Mouse (Mus musculus) liver, embryonic 12.5 days (tissue): Measurements from ENCODE around the gene Il1rapl2. TPM values are rescaled to one million over a fixed set of nuclear protein-coding genes. Genes with fewer than 3 reads are reported as not detected.
"Not testable (repeated sequence)": the region's sequence is repeated elsewhere in the genome, so short reads cannot be mapped to it uniquely, and the experiment has no call there.

ENCODE experiments used
- ATAC-seq: fragments of 200-750 bp; cut with Nextera tagmentation; 2 replicates; pipeline ENCODE4 v1.8.0; 2017; ENCODE audit warnings: moderate number of reproducible peaks, mild to moderate bottlenecking, moderate library complexity
- H3K27ac ChIP-seq: fragments of 300-500 bp; sonication (generic); 2 replicates; pipeline ENCODE4 v1.5.1; 2016; ENCODE audit warnings: mild to moderate bottlenecking
- H3K27me3 ChIP-seq: fragments of 300-500 bp; sonication (generic); replicated peaks from 2 replicates; pipeline ENCODE4 v1.6.1; 2016; ENCODE audit warnings: mild to moderate bottlenecking, moderate library complexity
- H3K36me3 ChIP-seq: fragments of 300-500 bp; sonication (generic); 2 replicates; pipeline ENCODE4 v1.6.1; 2016; ENCODE audit warnings: mild to moderate bottlenecking, moderate library complexity
- H3K4me1 ChIP-seq: fragments of 300-500 bp; sonication (generic); 2 replicates; pipeline ENCODE4 v1.6.1; 2016
- H3K4me2 ChIP-seq: fragments of 300-500 bp; sonication (generic); 2 replicates; pipeline ENCODE4 v1.6.1; 2016; ENCODE audit warnings: mild to moderate bottlenecking, moderate library complexity
- H3K4me3 ChIP-seq: fragments of 300-500 bp; sonication (generic); 2 replicates; pipeline ENCODE4 v1.5.1; 2016; ENCODE audit warnings: mild to moderate bottlenecking, moderate library complexity
- H3K9ac ChIP-seq: fragments of 300-500 bp; sonication (generic); 2 replicates; pipeline ENCODE4 v1.6.1; 2016; ENCODE audit warnings: mild to moderate bottlenecking, moderate library complexity
- H3K9me3 ChIP-seq: fragments of 300-500 bp; sonication (generic); replicated peaks from 2 replicates; pipeline ENCODE4 v1.6.1; 2016; ENCODE audit warnings: mild to moderate bottlenecking, moderate library complexity
- WGBS: fragments of 180-500 bp; shearing (Covaris S2); methylation state at CpG from one replicate; pipeline ENCODE4 v1.1.7; 2016; ENCODE audit not compliant: insufficient replicate concordance; 5-methylcytosine and 5-hydroxymethylcytosine counted together
- polyA plus RNA-seq: library from polyadenylated mRNA; unstranded; fragments of >200 nt; fragmentation: Nextera tagmentation; extraction: Ambion mirVana; gene quantifications from 2 replicates; pipeline ENCODE4 v1.2.1, GENCODE M21; 2016

Il1rapl2 gene
- polyA plus RNA-seq, 1 experiment from 2014 or later = not detected

GRCm38 (mm10) chrX:138348736-138349135 is 778.3 kb downstream of the Il1rapl2 start:
- not testable (repeated sequence) for H3K9ac ChIP-seq, H3K4me1 ChIP-seq
- 35% methylated on average over 1 of the region's 1 CpGs for WGBS

DNA sequence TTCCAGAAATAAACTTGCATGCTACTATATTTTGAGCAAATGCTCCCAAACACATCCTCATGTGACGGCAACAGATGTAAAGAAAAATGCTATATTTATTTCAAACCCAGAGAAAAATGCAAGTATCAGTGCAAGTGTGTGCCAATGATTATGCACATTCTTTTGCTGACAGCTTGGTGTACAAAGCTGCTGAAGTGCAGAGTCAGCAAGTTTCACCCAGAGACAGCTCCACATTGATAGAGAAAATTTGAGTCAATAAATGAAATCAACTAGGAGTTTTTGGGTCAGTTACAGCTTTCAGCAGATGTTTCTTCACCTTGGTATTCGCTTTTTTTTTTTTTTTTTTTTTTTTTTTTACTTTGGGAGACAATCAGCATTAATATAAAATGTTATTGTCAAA is 863.4 kb downstream of the Il1rapl2 start:
- Histone ChIP-seq H3K27ac (no peak overlapping the region), H3K36me3 (no peaks in the 10 kb centered on the region), H3K4me1 (no peaks in the 10 kb centered on the region), H3K9me3 (no peaks in the 10 kb centered on the region), H3K4me2 (no peak overlapping the region), H3K4me3 (no peak overlapping the region), H3K27me3 (no peaks in the 10 kb centered on the region), H3K9ac (no peak overlapping the region)
- WGBS = 56% methylated on average over 2 of the region's 2 CpGs
- ATAC-seq = no peak

More at GRCm38 (mm10) chrX:138348736-138349135, 778.3 kb downstream of the Il1rapl2 start:
- not testable (repeated sequence) for H3K4me2 ChIP-seq, H3K27ac ChIP-seq, H3K27me3 ChIP-seq, H3K4me3 ChIP-seq, ATAC-seq, H3K9me3 ChIP-seq, H3K36me3 ChIP-seq

- Histone ChIP-seq H3K9me3 (no peaks in the 10 kb centered on the region), H3K27ac (no peak overlapping the region), H3K4me3 (no peak overlapping the region), H3K9ac (no peak overlapping the region), H3K4me1 (no peaks in the 10 kb centered on the region), H3K27me3 (no peaks in the 10 kb centered on the region), H3K36me3 (no peaks in the 10 kb centered on the region), H3K4me2 (no peak overlapping the region)
- WGBS = 39% methylated on average over 3 of the region's 3 CpGs
- ATAC-seq = peak; percentile 65
These were observed 867.5 kb downstream of the Il1rapl2 start for GRCm38 (mm10) chrX:138437939-138438338.

DNA sequence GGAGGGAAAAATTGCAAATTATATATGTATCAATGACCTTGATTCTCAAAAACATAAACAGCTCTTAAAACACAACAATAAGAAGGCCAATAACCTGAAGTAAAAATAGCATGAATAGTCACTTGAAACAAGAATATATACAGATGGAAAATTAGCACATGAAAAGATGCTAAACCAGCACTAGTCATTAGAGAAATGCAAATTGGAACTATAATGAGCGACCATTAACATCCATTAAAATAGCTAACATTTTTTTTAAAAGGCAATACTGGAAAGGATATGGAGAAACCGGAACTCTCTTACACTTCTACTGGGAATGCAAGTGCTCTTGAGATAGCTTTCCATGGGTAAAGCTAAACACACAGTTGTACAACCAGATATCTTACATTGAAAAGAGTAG is 879.4 kb downstream of the Il1rapl2 start:
- Histone ChIP-seq H3K4me1 (no peaks in the 10 kb centered on the region), H3K4me3 (no peak overlapping the region), H3K27ac (no peak overlapping the region), H3K9me3 (no peaks in the 10 kb centered on the region), H3K27me3 (no peaks in the 10 kb centered on the region), H3K9ac (no peak overlapping the region), H3K36me3 (no peaks in the 10 kb centered on the region), H3K4me2 (no peak overlapping the region)
- WGBS = 69% methylated on average over 2 of the region's 2 CpGs
- no peak for ATAC-seq

GRCm38 (mm10) chrX:138478488-138478887 is 908.1 kb downstream of the Il1rapl2 start:
- Histone ChIP-seq H3K9me3 (no peaks in the 10 kb centered on the region), H3K27ac (no peak overlapping the region), H3K36me3 (no peaks in the 10 kb centered on the region), H3K4me1 (no peaks in the 10 kb centered on the region), H3K9ac (no peak overlapping the region), H3K4me2 (no peak overlapping the region), H3K4me3 (no peak overlapping the region), H3K27me3 (no peaks in the 10 kb centered on the region)
- WGBS = 51% methylated on average over 3 of the region's 3 CpGs
- no peak for ATAC-seq

- Histone ChIP-seq H3K4me2 (no peak overlapping the region), H3K4me1 (no peaks in the 10 kb centered on the region), H3K9me3 (no peaks in the 10 kb centered on the region), H3K4me3 (no peak overlapping the region), H3K36me3 (no peaks in the 10 kb centered on the region), H3K27me3 (no peaks in the 10 kb centered on the region), H3K27ac (no peak overlapping the region), H3K9ac (no peak overlapping the region)
- ATAC-seq = no peak
- 50% methylated on average over 1 of the region's 1 CpGs for WGBS
These were observed 930.1 kb downstream of the Il1rapl2 start for GRCm38 (mm10) chrX:138500510-138500909.

DNA sequence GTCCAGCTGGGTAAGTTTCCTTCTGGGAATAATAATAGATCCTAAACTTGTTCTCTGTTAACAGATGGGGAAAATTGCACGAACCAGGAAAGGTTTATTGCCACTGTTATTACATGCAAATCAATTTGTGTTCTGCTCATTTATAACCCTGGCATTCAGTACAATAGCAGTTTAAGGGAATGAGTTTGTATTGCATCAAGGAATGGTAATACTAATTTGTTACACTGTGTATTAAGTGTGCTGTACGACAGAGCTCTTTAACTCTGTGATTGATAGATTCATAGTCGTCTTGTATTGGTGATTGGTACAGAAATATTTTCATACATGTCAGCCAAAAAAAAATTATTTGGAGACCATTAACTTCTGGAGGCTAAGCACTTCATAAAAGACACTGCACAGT is 934.6 kb downstream of the Il1rapl2 start:
- Histone ChIP-seq H3K27ac (no peak overlapping the region), H3K9ac (no peak overlapping the region), H3K4me3 (no peak overlapping the region), H3K4me1 (no peaks in the 10 kb centered on the region), H3K4me2 (no peak overlapping the region), H3K9me3 (no peaks in the 10 kb centered on the region), H3K36me3 (no peaks in the 10 kb centered on the region), H3K27me3 (no peaks in the 10 kb centered on the region)
- no peak for ATAC-seq
- 66% methylated on average over 3 of the region's 3 CpGs for WGBS

- no peak overlapping the region for H3K4me3 ChIP-seq
- no peak overlapping the region for H3K27ac ChIP-seq
- no peak overlapping the region for H3K4me2 ChIP-seq
- H3K27me3 ChIP-seq = no peaks in the 10 kb centered on the region
- WGBS = 27% methylated on average over 3 of the region's 3 CpGs
- no peaks in the 10 kb centered on the region for H3K9me3 ChIP-seq
- H3K9ac ChIP-seq = no peak overlapping the region
- ATAC-seq = no peak
- no peaks in the 10 kb centered on the region for H3K36me3 ChIP-seq
- H3K4me1 ChIP-seq = no peaks in the 10 kb centered on the region
These were observed 1049.7 kb downstream of the Il1rapl2 start for GRCm38 (mm10) chrX:138620106-138620505.

- no peak for ATAC-seq
- no peaks in the 10 kb centered on the region for H3K9me3 ChIP-seq
- no peak overlapping the region for H3K4me2 ChIP-seq
- H3K27ac ChIP-seq = no peak overlapping the region
- no peak overlapping the region for H3K4me3 ChIP-seq
- no peaks in the 10 kb centered on the region for H3K4me1 ChIP-seq
- no peaks in the 10 kb centered on the region for H3K36me3 ChIP-seq
- no peak overlapping the region for H3K9ac ChIP-seq
- H3K27me3 ChIP-seq = no peaks in the 10 kb centered on the region
These were observed 1054.9 kb downstream of the Il1rapl2 start for GRCm38 (mm10) chrX:138625311-138625710.

GRCm38 (mm10) chrX:138722372-138722771 is 1152.0 kb downstream of the Il1rapl2 start:
- no peaks in the 10 kb centered on the region for H3K36me3 ChIP-seq
- no peak overlapping the region for H3K27ac ChIP-seq
- no peaks in the 10 kb centered on the region for H3K27me3 ChIP-seq
- H3K9ac ChIP-seq = no peak overlapping the region
- H3K9me3 ChIP-seq = no peaks in the 10 kb centered on the region
- WGBS = 36% methylated on average over 1 of the region's 1 CpGs
- H3K4me2 ChIP-seq = no peak overlapping the region
- no peak overlapping the region for H3K4me3 ChIP-seq
- no peak for ATAC-seq
- no peaks in the 10 kb centered on the region for H3K4me1 ChIP-seq

DNA sequence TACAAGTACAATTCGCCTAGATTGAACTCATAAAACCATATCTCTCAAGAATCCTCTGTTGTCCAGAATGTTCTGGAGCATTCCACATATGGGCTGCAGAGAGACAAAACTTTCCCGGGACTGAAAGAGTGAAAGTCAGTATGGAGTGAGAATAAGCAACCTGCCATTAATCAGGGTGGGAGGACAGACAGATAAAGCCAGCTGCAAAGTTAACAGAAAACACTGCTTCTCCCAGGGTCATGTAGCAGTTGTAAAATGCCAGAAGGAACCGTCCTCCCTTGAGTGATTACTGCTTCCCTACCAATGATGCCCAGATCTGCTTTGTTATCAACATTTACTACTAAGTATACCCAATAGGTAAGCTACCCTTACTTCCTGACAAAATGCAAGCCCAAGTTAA is 1230.5 kb downstream of the Il1rapl2 start:
- H3K9ac ChIP-seq = no peak overlapping the region
- no peaks in the 10 kb centered on the region for H3K36me3 ChIP-seq
- H3K9me3 ChIP-seq = no peaks in the 10 kb centered on the region
- no peaks in the 10 kb centered on the region for H3K4me1 ChIP-seq
- ATAC-seq = no peak
- H3K4me2 ChIP-seq = no peak overlapping the region
- H3K4me3 ChIP-seq = no peak overlapping the region
- no peak overlapping the region for H3K27ac ChIP-seq
- 37% methylated on average over 3 of the region's 3 CpGs for WGBS
- H3K27me3 ChIP-seq = no peaks in the 10 kb centered on the region

- H3K9ac ChIP-seq = no peak overlapping the region
- H3K36me3 ChIP-seq = no peaks in the 10 kb centered on the region
- no peaks in the 10 kb centered on the region for H3K9me3 ChIP-seq
- H3K4me3 ChIP-seq = no peak overlapping the region
- no peak overlapping the region for H3K27ac ChIP-seq
- H3K27me3 ChIP-seq = no peaks in the 10 kb centered on the region
- ATAC-seq = no peak
- no peaks in the 10 kb centered on the region for H3K4me1 ChIP-seq
- H3K4me2 ChIP-seq = no peak overlapping the region
These were observed 1261.5 kb downstream of the Il1rapl2 start for GRCm38 (mm10) chrX:138831876-138832275.

DNA sequence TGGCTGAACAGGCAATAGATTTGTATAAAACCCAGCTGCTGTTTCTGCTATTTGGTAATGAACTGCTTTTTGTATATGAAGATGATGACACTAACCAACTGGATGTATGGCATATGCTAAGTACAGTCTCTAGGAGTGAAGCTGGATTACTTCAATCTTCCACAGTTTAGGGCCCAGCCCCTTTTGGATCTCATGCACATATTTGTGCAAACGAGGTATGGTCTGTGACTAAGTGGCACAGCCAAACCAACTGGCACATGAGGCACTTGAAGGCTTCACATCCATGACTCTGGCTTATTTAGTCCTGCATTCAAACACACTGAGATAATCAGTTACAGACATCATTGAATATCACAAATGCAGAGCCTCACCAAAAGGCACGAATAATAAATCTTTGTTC is 1263.5 kb downstream of the Il1rapl2 start:
- H3K27ac ChIP-seq = no peak overlapping the region
- no peak overlapping the region for H3K9ac ChIP-seq
- H3K27me3 ChIP-seq = no peaks in the 10 kb centered on the region
- no peaks in the 10 kb centered on the region for H3K4me1 ChIP-seq
- no peaks in the 10 kb centered on the region for H3K9me3 ChIP-seq
- 41% methylated on average over 2 of the region's 2 CpGs for WGBS
- ATAC-seq = no peak
- no peak overlapping the region for H3K4me3 ChIP-seq
- no peak overlapping the region for H3K4me2 ChIP-seq
- no peaks in the 10 kb centered on the region for H3K36me3 ChIP-seq
